Comparison of ENCODE assay signal across 8 mouse cellular contexts in the genomic region with DNA sequence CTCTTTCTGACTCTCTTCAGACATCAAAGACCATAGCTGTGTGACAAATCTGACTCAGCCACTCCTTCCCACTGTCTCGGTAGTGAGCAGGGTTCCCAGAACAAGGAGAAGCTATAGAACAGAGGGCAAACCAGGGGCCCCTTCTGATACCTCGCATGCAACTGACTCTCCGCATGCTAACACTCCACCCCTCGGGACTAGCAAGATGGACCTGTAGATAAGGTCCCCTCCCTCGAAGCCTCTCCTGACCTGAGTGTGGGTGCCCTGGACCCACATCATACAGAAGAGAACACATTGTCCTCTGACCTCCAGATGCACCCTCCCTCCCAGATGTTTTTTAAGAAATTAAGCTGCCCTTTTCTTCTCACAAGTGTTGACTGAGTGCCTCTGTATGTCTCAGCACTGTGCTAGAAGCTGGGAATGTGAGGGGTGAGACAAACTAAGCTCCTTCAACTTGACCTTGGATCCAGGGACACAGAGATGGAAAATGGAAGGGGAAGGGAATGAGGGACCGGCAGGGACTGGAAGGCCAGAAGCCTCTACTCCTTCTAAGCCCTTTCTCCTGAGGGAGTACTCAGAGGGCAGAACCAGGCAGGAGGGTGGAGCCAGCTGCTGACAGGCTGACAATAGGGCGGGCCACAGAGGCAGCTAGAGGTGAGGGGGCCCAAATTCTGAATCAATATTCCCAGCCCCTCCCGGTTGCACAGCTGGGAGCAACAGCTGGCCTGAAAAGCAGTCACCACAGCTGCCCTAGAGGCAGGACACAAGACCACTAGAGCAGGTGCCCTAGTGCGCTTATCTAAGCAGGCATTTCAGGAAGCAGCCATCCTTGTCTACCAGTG. TPM values are rescaled to one million over a fixed set of nuclear protein-coding genes. Genes with fewer than 3 reads are reported as not detected.
A peak's percentile ranks its signal among the peaks of the same experiment; 100 is the strongest.
DNase-seq lines count a peak whose midpoint lies in the region; ATAC-seq lines count a peak whose summit lies in the region.

No protein-coding gene starts in this region.

- no peaks in the 10 kb centered on the region for H3K9me3 ChIP-seq in hindbrain, embryonic 12.5 days (replicated peaks)
- no peaks in the 10 kb centered on the region for H3K9me3 ChIP-seq in liver, embryonic 11.5 days (ENCODE audit: control insufficient read depth, low read length)
- no peaks in the 10 kb centered on the region for H3K9me3 ChIP-seq in neural tube, embryonic 15.5 days (replicated peaks)

- peak overlapping the region; percentile 89 for H3K4me2 ChIP-seq in hindbrain, embryonic 12.5 days (replicated peaks)
- peak overlapping the region; percentile 79 for H3K4me2 ChIP-seq in liver, embryonic 11.5 days
- H3K4me2 ChIP-seq in neural tube, embryonic 15.5 days, result peak overlapping the region; percentile 91

- no peak overlapping the region for H3K4me3 ChIP-seq in hindbrain, embryonic 12.5 days
- peak overlapping the region; percentile 75 for H3K4me3 ChIP-seq in liver, embryonic 11.5 days (ENCODE audit: low read depth, low read length)
- peak overlapping the region; percentile 58 for H3K4me3 ChIP-seq in neural tube, embryonic 15.5 days (replicated peaks)

- WGBS in hindbrain, embryonic 12.5 days, result 24% methylated on average over 9 of the region's 9 CpGs
- WGBS in liver, embryonic 11.5 days, result 17% methylated on average over 9 of the region's 9 CpGs
- 33% methylated on average over 9 of the region's 9 CpGs for WGBS in neural tube, embryonic 15.5 days

- DNase-seq in embryo, embryonic 10.5 days (ENCODE audit: low spot score), result peak; percentile 14
- DNase-seq in embryo, embryonic 11 days, result no peak
- DNase-seq in c-Kit-positive CD71-positive TER-119-negative erythroid progenitor cells, embryonic 14.5 days (ENCODE audit: low read depth), result peak; percentile 86
- no peak for DNase-seq in liver, embryonic 11.5 days (ENCODE audit: low spot score)
- DNase-seq in frontal cortex, postnatal 14 days (ENCODE audit: low spot score in 2 of 2), result no peak
- DNase-seq in gastrocnemius, postnatal 36 days, result no peak

- no peaks in the 10 kb centered on the region for H3K36me3 ChIP-seq in hindbrain, embryonic 12.5 days
- no peaks in the 10 kb centered on the region for H3K36me3 ChIP-seq in liver, embryonic 11.5 days (ENCODE audit: control insufficient read depth, insufficient read depth, low read length)
- no peaks in the 10 kb centered on the region for H3K36me3 ChIP-seq in neural tube, embryonic 15.5 days

- H3K27me3 ChIP-seq in hindbrain, embryonic 12.5 days, result peaks cover 18% of the 10 kb centered on the region
- no peaks in the 10 kb centered on the region for H3K27me3 ChIP-seq in liver, embryonic 11.5 days (replicated peaks; ENCODE audit: control insufficient read depth, insufficient read depth, low read length)
- no peaks in the 10 kb centered on the region; the same call in 1 of the 2 replicates for H3K27me3 ChIP-seq in neural tube, embryonic 15.5 days (replicated peaks)

- no peak overlapping the region for H3K9ac ChIP-seq in hindbrain, embryonic 12.5 days
- H3K9ac ChIP-seq in liver, embryonic 11.5 days (ENCODE audit: low read depth, low read length), result peak overlapping the region; percentile 77
- H3K9ac ChIP-seq in neural tube, embryonic 15.5 days (replicated peaks), result no peak overlapping the region; the same call in 1 of the 2 replicates

- H3K27ac ChIP-seq in hindbrain, embryonic 12.5 days, result no peak overlapping the region
- H3K27ac ChIP-seq in liver, embryonic 11.5 days (ENCODE audit: low read depth, low read length), result peak overlapping the region; percentile 84
- no peak overlapping the region for H3K27ac ChIP-seq in neural tube, embryonic 15.5 days (replicated peaks)

- intact Hi-C loops in gastrocnemius, postnatal 36 days (cut with DNase I), result no loop called here

- no peak for ATAC-seq in hindbrain, embryonic 12.5 days (ENCODE audit: low FRiP score)
- ATAC-seq in liver, embryonic 11.5 days (replicated peaks; ENCODE audit: low FRiP score), result peak; percentile 86
- no peak for ATAC-seq in neural tube, embryonic 15.5 days (ENCODE audit: low FRiP score)

- H3K4me1 ChIP-seq in hindbrain, embryonic 12.5 days, result peaks cover 40% of the 10 kb centered on the region
- peaks cover 57% of the 10 kb centered on the region for H3K4me1 ChIP-seq in liver, embryonic 11.5 days (replicated peaks; ENCODE audit: control insufficient read depth, insufficient read depth, low read length)
- H3K4me1 ChIP-seq in neural tube, embryonic 15.5 days, result peaks cover 39% of the 10 kb centered on the region

RNA-seq across cellular contexts. Expression of gene Atp2b4, which starts 2.6 kb away (rescaled TPM):
- 12.2 and 16.3 TPM in 2 replicates for polyA plus RNA-seq in hindbrain, embryonic 12.5 days (2016; fragmentation: Nextera tagmentation; extraction: Ambion mirVana)
- polyA plus RNA-seq in liver, embryonic 11.5 days (2014; fragmentation: Nextera tagmentation; extraction: Ambion mirVana), result 17.1 and 19.6 TPM in 2 replicates
- 13.6 and 17.1 TPM in 2 replicates for polyA plus RNA-seq in neural tube, embryonic 15.5 days (2015; fragmentation: Nextera tagmentation; extraction: Ambion mirVana)
- 10 to 100 TPM in 1 of 2 experiments, 1 to 10 TPM in 1; 8.6 to 12.9 TPM for total RNA-seq in gastrocnemius, postnatal 36 days (2021)

Comparison
In these comparisons a context has a peak if more than half of its experiments do, and no peak if none do; other contexts are left out.
1. DNase-seq: peak in embryo, embryonic 10.5 days (single experiment) and c-Kit-positive CD71-positive TER-119-negative erythroid progenitor cells, embryonic 14.5 days (single experiment); none in embryo, embryonic 11 days (single experiment), liver, embryonic 11.5 days (single experiment), frontal cortex, postnatal 14 days (0 of 2) and gastrocnemius, postnatal 36 days (0 of 2).
2. Peak in every context shown above with its lines, with median percentiles within 50 percentile points of each other: H3K4me2 ChIP-seq.